Mouse (Mus musculus): ENCODE results near the gene Gm49661. TPM values are rescaled to one million over a fixed set of nuclear protein-coding genes. Genes with fewer than 3 reads are reported as not detected.

Gene Gm49661
- polyA plus RNA-seq (2015; fragmentation: Nextera tagmentation; extraction: Ambion mirVana): not detected in 2 replicates

DNA sequence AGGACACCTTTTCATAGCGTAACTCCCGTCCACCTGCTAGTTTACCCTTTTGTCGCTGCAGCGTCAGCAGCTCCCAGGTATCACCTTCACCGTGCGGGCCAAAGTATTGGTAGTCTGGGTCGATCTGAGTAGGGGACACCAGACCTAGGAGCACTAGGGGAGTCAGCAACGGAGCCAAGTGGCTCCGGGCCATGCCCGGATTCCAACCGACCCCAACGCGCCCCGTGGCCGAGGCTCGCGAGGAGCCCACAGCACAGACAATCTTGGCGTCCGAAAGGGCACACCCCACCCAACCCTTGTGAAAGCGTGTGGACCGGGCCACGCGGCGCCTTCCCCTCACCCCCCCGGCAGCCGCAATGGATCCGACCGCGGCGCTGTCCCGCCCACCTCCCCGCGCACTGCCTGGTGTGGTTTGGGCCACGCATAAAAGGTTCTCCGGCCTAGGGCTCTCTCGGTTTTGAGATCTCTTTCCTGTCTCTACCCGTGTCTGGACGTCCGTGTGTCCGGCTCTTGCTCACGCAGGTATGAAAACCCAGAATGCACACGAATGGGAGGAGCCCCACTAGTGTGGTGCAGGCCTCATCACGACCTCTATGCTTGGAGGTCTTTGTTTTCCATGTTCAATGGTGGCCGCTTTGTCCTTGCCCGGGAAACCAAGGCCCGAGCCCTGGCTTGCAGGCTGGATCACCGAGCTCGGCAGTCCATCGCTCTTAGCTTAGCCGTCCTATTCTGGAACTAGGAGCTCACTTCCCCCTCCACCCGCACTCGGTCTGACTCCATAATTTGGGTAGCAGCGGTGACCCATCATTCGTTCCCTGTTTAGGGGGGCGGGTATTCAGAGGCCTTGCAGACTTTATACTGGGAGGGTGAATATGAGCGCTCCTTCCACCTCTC lies at the start of gene Gm49661, which contains the start of the genes Prdx2 and Rnaseh2a:
Gene Gm49661 (minus strand): TSS at position 193 of the 894 bp plus-strand sequence.
Gene Prdx2 (plus strand): TSS at position 347 of the 894 bp plus-strand sequence.
Gene Rnaseh2a (minus strand): TSS at position 527 of the 894 bp plus-strand sequence.
- Histone ChIP-seq H3K4me1 (peaks cover 44% of the 10 kb centered on the region), H3K36me3 (peaks cover 36% of the 10 kb centered on the region), H3K4me3 (replicated peaks) (peak within 1 kb of the TSS; percentile 76), H3K27me3 (no peaks in the 10 kb centered on the region), H3K27ac (peak within 1 kb of the TSS; percentile 93), H3K9ac (peak within 1 kb of the TSS; percentile 81), H3K4me2 (peak within 1 kb of the TSS; percentile 83), H3K9me3 (replicated peaks) (no peaks in the 10 kb centered on the region)
- ATAC-seq (replicated peaks; ENCODE audit: low FRiP score): peak; percentile 71
- under 1% methylated on average over 56 of the region's 56 CpGs for WGBS

- H3K9ac ChIP-seq: no peak overlapping the region
- peaks cover 25% of the 10 kb centered on the region for H3K27me3 ChIP-seq
- no peak overlapping the region for H3K4me3 ChIP-seq (replicated peaks)
- 62% methylated on average over 5 of the region's 5 CpGs for WGBS
- H3K27ac ChIP-seq: no peak overlapping the region
- H3K36me3 ChIP-seq: peaks cover 50% of the 10 kb centered on the region
- peaks cover 6% of the 10 kb centered on the region for H3K4me1 ChIP-seq
- ATAC-seq (replicated peaks; ENCODE audit: low FRiP score): no peak
- H3K4me2 ChIP-seq: no peak overlapping the region
- no peaks in the 10 kb centered on the region for H3K9me3 ChIP-seq (replicated peaks)
Observed at GRCm38 (mm10) chr8:85017209-85017608, 48.0 kb upstream of the Gm49661 start.

DNA sequence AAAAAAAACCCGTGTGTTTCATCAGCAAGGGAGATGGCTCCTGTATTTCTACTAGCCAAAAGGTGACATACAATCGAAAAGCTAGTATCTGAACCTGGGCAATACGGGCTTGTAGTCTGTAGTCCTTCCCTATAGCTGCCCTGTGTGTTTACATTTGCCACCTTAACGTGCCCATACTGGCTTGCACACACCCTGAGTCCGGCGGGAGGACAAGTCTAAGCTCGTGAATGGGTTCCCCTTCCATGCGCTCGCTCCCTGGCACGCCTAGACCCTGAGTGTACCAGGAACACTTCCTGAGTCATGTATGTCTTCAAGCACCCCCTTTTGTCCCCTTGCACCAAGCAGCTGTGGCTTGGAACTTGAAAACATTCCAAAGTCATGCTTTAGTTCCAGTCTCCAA lies 47.5 kb upstream of the Gm49661 start:
- Histone ChIP-seq H3K4me1 (peaks cover 6% of the 10 kb centered on the region), H3K36me3 (peaks cover 46% of the 10 kb centered on the region), H3K4me3 (replicated peaks) (no peak overlapping the region), H3K4me2 (no peak overlapping the region), H3K9me3 (replicated peaks) (no peaks in the 10 kb centered on the region), H3K27me3 (peaks cover 28% of the 10 kb centered on the region), H3K9ac (no peak overlapping the region), H3K27ac (no peak overlapping the region)
- ATAC-seq (replicated peaks; ENCODE audit: low FRiP score): no peak
- WGBS: 74% methylated on average over 10 of the region's 10 CpGs

DNA sequence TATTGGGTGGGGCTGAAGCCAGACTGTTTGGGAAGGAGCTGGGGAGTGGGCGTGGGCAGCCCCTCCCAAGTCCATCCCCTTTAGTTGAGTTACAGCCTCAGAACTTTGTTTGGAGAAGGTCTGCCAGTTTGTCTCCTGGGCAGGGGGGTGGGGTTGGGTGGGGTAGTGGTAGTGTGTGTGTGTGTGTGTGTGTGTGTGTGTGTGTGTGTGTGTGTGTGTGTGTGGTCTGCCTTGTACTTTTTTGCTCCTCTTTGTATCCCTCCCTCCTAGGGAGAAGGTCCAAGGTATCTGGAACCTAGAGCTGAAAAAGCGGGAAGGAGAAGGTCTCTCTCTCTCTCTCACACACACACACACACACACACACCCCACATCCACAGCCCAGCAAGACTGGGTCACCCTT lies 45.2 kb upstream of the Gm49661 start, which contains the start of gene Best2:
Gene Best2 (minus strand): TSS at position 101 of the 400 bp plus-strand sequence.
- 56% methylated on average over 2 of the region's 2 CpGs for WGBS

GRCm38 (mm10) chr8:85013230-85013840 lies 44.1 kb upstream of the Gm49661 start:
- ATAC-seq (replicated peaks; ENCODE audit: low FRiP score): no peak; the same call in 1 of the 2 replicates
- H3K27me3 ChIP-seq: peaks cover 53% of the 10 kb centered on the region
- peaks cover 12% of the 10 kb centered on the region for H3K4me1 ChIP-seq
- peak overlapping the region; percentile 67 for H3K4me2 ChIP-seq
- H3K4me3 ChIP-seq (replicated peaks): peak overlapping the region; percentile 37
- no peaks in the 10 kb centered on the region for H3K9me3 ChIP-seq (replicated peaks)
- peak overlapping the region; percentile 43 for H3K9ac ChIP-seq
- H3K27ac ChIP-seq: no peak overlapping the region
- H3K36me3 ChIP-seq: peaks cover 12% of the 10 kb centered on the region
- WGBS: 3% methylated on average over 24 of the region's 26 CpGs

More for the DNA sequence above, 45.2 kb upstream of the Gm49661 start, which contains the start of gene Best2:
- Histone ChIP-seq H3K4me3 (replicated peaks) (peak within 1 kb of the TSS; percentile 37), H3K36me3 (peaks cover 23% of the 10 kb centered on the region), H3K4me2 (peak within 1 kb of the TSS; percentile 67), H3K4me1 (peaks cover 12% of the 10 kb centered on the region), H3K27me3 (peaks cover 44% of the 10 kb centered on the region), H3K27ac (no peak within 1 kb of the TSS), H3K9me3 (replicated peaks) (no peaks in the 10 kb centered on the region), H3K9ac (peak within 1 kb of the TSS; percentile 43)
- ATAC-seq (replicated peaks; ENCODE audit: low FRiP score): no peak

DNA sequence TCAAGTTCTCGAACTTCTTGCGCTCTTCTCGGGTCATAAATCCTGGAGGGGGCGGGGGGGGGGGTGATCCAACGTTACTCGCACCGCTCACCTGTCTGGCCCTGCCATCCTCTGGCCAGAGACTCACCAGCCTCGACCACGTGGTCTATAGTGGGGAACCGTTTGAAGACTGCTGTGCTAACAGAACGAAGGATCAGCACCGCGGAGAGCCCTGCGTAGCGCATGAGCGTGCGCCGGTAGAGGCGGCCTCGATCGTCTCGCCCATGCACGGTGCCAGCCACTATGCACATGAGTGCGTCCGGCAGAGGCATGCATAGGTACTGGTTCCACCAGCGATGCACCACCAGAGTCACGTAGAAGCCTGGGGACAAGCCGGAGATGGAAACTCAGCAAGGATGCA lies 42.0 kb upstream of the Gm49661 start:
- 13% methylated on average over 28 of the region's 28 CpGs for WGBS
- Histone ChIP-seq H3K36me3 (no peaks in the 10 kb centered on the region), H3K9ac (no peak overlapping the region), H3K4me1 (peaks cover 12% of the 10 kb centered on the region), H3K27ac (no peak overlapping the region), H3K27me3 (peaks cover 67% of the 10 kb centered on the region), H3K9me3 (replicated peaks) (no peaks in the 10 kb centered on the region), H3K4me3 (replicated peaks) (no peak overlapping the region), H3K4me2 (peak overlapping the region; percentile 14; the same call in 1 of the 2 replicates)
- no peak for ATAC-seq (replicated peaks; ENCODE audit: low FRiP score)

- no peak overlapping the region for H3K4me2 ChIP-seq
- 18% methylated on average over 25 of the region's 25 CpGs for WGBS
- no peak overlapping the region for H3K9ac ChIP-seq
- H3K9me3 ChIP-seq (replicated peaks): no peaks in the 10 kb centered on the region
- no peak overlapping the region for H3K4me3 ChIP-seq (replicated peaks)
- no peak overlapping the region for H3K27ac ChIP-seq
- peaks cover 6% of the 10 kb centered on the region; the same call in 1 of the 2 replicates for H3K4me1 ChIP-seq
- 0 out of 2 replicates have a peak, but pooled peaks cover 2% of the 10 kb centered on the region for H3K36me3 ChIP-seq
- ATAC-seq (replicated peaks; ENCODE audit: low FRiP score): no peak
- peaks cover 44% of the 10 kb centered on the region for H3K27me3 ChIP-seq
Observed at GRCm38 (mm10) chr8:85007686-85008085, 38.5 kb upstream of the Gm49661 start.

GRCm38 (mm10) chr8:84997649-84998295 lies 28.5 kb upstream of the Gm49661 start:
- Histone ChIP-seq H3K4me3 (replicated peaks) (no peak overlapping the region; the same call in 1 of the 2 replicates), H3K27ac (no peak overlapping the region), H3K36me3 (peaks cover 21% of the 10 kb centered on the region), H3K9me3 (replicated peaks) (no peaks in the 10 kb centered on the region), H3K9ac (no peak overlapping the region), H3K4me1 (peaks cover 16% of the 10 kb centered on the region), H3K4me2 (peak overlapping the region; percentile 21), H3K27me3 (peaks cover 24% of the 10 kb centered on the region)
- ATAC-seq (replicated peaks; ENCODE audit: low FRiP score): peak; percentile 59
- WGBS: 9% methylated on average over 19 of the region's 19 CpGs

GRCm38 (mm10) chr8:84996978-84997377 lies 27.7 kb upstream of the Gm49661 start:
- 88% methylated on average over 5 of the region's 5 CpGs for WGBS
- H3K4me3 ChIP-seq (replicated peaks): no peak overlapping the region
- no peak overlapping the region for H3K4me2 ChIP-seq
- no peak for ATAC-seq (replicated peaks; ENCODE audit: low FRiP score)
- H3K36me3 ChIP-seq: peaks cover 19% of the 10 kb centered on the region
- H3K9ac ChIP-seq: no peak overlapping the region
- H3K4me1 ChIP-seq: peaks cover 16% of the 10 kb centered on the region
- H3K27me3 ChIP-seq: peaks cover 24% of the 10 kb centered on the region
- no peak overlapping the region for H3K27ac ChIP-seq
- no peaks in the 10 kb centered on the region for H3K9me3 ChIP-seq (replicated peaks)

DNA sequence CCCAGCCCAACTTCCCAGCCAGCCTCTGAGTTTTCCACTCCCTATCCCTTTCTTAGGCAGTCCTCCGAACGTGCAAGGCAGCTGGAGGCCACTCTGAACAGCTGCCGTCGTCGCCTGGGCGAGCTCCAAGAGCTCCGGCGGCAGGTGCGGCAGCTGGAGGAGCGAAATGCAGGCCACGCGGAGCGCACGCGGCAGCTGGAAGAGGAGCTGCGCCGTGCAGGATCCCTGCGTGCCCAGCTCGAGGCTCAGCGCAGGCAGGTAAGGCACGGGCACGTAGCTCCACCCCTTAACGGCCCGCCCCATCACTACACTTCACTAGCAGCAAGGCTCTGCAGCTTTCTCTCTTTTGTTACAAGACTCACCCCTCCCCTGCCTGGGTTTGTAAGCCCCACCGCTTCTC lies 26.4 kb upstream of the Gm49661 start:
- peaks cover 24% of the 10 kb centered on the region for H3K27me3 ChIP-seq

GRCm38 (mm10) chr8:84994375-84994774 lies 25.1 kb upstream of the Gm49661 start:
- H3K9me3 ChIP-seq (replicated peaks): no peaks in the 10 kb centered on the region
- no peak overlapping the region for H3K4me2 ChIP-seq
- no peak overlapping the region for H3K4me3 ChIP-seq (replicated peaks)
- ATAC-seq (replicated peaks; ENCODE audit: low FRiP score): no peak
- H3K9ac ChIP-seq: no peak overlapping the region
- H3K36me3 ChIP-seq: peaks cover 19% of the 10 kb centered on the region
- peaks cover 24% of the 10 kb centered on the region for H3K27me3 ChIP-seq
- WGBS: 91% methylated on average over 9 of the region's 9 CpGs
- no peak overlapping the region for H3K27ac ChIP-seq
- H3K4me1 ChIP-seq: peaks cover 28% of the 10 kb centered on the region

More for the DNA sequence above, 26.4 kb upstream of the Gm49661 start:
- 0 out of 2 replicates have a peak overlapping the region, but pooled peaks have one; percentile 25 for H3K4me2 ChIP-seq
- H3K4me1 ChIP-seq: peaks cover 23% of the 10 kb centered on the region
- no peaks in the 10 kb centered on the region for H3K9me3 ChIP-seq (replicated peaks)
- ATAC-seq (replicated peaks; ENCODE audit: low FRiP score): no peak
- no peak overlapping the region for H3K9ac ChIP-seq
- no peak overlapping the region for H3K4me3 ChIP-seq (replicated peaks)
- 21% methylated on average over 25 of the region's 25 CpGs for WGBS
- peaks cover 19% of the 10 kb centered on the region for H3K36me3 ChIP-seq
- H3K27ac ChIP-seq: no peak overlapping the region

Measured in kidney, embryonic 15.5 days (tissue).